Mouse (Mus musculus) liver, adult 2 months (tissue): ENCODE results near the gene Syt16.

ENCODE experiments used
- CTCF ChIP-seq: fragments of 200-500 bp; IDR thresholded peaks from 2 replicates; pipeline ENCODE4 v1.5.1; 2011; ENCODE audit warnings: low read depth, low read length, control low read depth
- POLR2A ChIP-seq: fragments of 200-500 bp; IDR thresholded peaks from 2 replicates; pipeline ENCODE4 v1.6.1; 2011; ENCODE audit warnings: low read length, control low read depth; ENCODE audit not compliant: insufficient read depth; ENCODE audit errors: extremely low read depth

DNA sequence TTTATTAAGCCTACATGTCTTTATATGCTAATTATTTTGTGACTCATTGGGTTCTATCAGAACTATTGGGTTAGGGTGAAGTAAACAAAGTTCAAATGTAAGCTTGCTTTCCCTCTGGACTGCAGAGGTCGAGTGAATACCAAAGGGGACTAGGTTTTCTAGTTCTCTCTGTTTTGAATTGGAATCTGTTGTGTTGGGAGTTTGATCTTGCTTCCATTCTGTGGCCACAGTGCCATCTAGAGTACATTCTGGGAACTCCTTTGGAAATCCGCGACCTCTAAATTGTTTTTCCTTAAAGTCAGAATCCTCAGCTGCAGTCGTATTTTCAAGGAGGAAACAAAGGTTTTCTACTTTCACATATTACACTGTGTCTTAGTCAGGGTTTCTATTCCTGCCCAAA, 296.2 kb downstream of the Syt16 start:
- TF ChIP-seq POLR2A (no peak), CTCF (peak; percentile 40)
